Mouse (Mus musculus) spleen, adult 2 months (tissue): ENCODE measurements at regions not wholly inside any gene's neighbourhood (a gene's known extent, or its start where the extent isn't known, plus 50 kb on each side); places are given as distances from the start of the nearest gene placed in this dataset.

Experiments used
- DNase-seq, 2 experiments: peaks; one replicate each; pipeline versions ENCODE4 v3.0.0 to v3.0.0-alpha.2; 2012 to 2021; ENCODE audit warnings: low spot score in 2 of 2, low read depth in 1 of 2
- H3K27ac ChIP-seq: fragments of 200-500 bp; 2 replicates; pipeline ENCODE4 v1.5.1; 2012; ENCODE audit warnings: low read length, inconsistent platforms; ENCODE audit not compliant: insufficient read depth
- H3K27me3 ChIP-seq: fragments of 200-500 bp; 2 replicates; pipeline ENCODE4 v1.6.1; 2012; ENCODE audit warnings: mild to moderate bottlenecking, moderate library complexity, low read length, inconsistent platforms; ENCODE audit not compliant: control insufficient read depth, insufficient read depth
- H3K36me3 ChIP-seq: fragments of 200-500 bp; 2 replicates; pipeline ENCODE4 v1.6.1; 2012; ENCODE audit warnings: mild to moderate bottlenecking, low read length, inconsistent platforms; ENCODE audit not compliant: control insufficient read depth, insufficient read depth
- H3K4me1 ChIP-seq: fragments of 200-500 bp; 2 replicates; pipeline ENCODE4 v1.6.1; 2011; ENCODE audit warnings: inconsistent platforms; ENCODE audit not compliant: control insufficient read depth, insufficient read depth, insufficient read length
- H3K4me3 ChIP-seq: fragments of 200-500 bp; 2 replicates; pipeline ENCODE4 v1.5.1; 2011; ENCODE audit warnings: mild to moderate bottlenecking, inconsistent platforms; ENCODE audit not compliant: insufficient read depth, insufficient read length; ENCODE audit errors: extremely low read depth
- CTCF ChIP-seq: fragments of 200-500 bp; IDR thresholded peaks from 2 replicates; pipeline ENCODE4 v1.5.1; 2011; ENCODE audit warnings: mild to moderate bottlenecking, inconsistent platforms; ENCODE audit not compliant: insufficient read depth, insufficient read length, insufficient replicate concordance; ENCODE audit errors: extremely low read depth
- POLR2A ChIP-seq: fragments of 200-500 bp; IDR thresholded peaks from 2 replicates; pipeline ENCODE4 v1.6.1; 2011; ENCODE audit warnings: low read depth, low read length, inconsistent platforms
- WGBS: fragments of 180-500 bp; shearing (Covaris S2); methylation state at CpG from one replicate; pipeline ENCODE4 v1.1.7; 2018; 5-methylcytosine and 5-hydroxymethylcytosine counted together

DNA sequence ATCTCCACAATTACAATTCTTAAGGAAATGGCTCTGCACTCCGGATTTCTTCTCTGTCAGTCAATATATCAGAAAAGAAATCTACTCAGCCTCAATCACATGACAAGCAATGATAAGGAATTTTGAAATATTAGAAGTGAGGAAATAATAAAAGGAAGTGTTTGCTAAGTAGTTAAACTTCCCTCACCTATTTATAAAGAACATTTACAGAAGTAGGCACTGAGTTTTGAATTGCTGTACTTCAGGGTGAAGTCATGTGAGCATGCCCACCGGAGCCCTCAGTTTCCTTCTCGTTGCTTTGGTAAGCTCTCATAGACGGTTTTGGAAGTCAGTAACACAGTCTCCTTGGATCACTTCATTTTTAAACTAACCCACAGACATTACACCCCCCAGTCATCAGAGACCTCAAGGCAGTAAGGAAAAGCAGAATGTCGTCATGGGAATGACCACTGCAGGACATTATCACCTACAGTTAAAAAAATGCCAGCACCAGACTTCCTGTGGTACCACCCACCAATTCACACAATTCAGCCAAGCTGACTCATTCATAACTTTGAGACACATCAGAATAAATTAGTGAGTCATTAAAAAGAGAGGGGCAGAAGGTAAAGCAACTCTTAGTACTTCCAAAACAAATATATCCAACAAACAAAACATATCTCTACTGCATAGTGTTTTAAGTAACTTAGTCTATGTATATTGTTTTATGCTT, 541.6 kb upstream of the Hsf2 start:
- WGBS, result 43% methylated on average over 5 of the region's 5 CpGs
- Histone ChIP-seq H3K27me3 (no peaks in the 10 kb centered on the region), H3K4me3 (no peak overlapping the region), H3K36me3 (no peaks in the 10 kb centered on the region), H3K27ac (no peak overlapping the region), H3K4me1 (no peaks in the 10 kb centered on the region)
- DNase-seq, result no peak
- TF ChIP-seq CTCF (no peak), POLR2A (no peak)

DNA sequence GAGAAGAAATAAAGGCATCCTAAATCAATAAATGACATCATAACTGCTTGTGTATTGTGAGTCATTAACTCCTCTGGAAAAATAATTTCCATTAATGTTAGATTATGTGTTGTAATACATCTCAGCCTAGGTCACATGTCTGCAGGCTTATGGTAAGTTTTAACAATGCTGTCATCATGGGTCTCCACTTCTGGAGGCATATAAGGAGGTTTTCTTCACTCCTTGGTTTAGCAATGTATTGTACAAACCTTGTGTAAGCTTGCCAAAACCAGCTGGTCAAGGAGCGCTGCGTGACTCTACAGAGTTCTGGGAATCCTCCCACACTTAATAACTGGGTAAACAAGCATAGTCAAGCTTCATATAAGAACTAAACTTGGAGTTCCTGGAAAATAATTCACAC, 529.5 kb upstream of the Hsf2 start:
- TF ChIP-seq POLR2A, result no peak
- TF ChIP-seq CTCF, result no peak
- no peaks in the 10 kb centered on the region for H3K4me1 ChIP-seq
- WGBS, result 90% methylated on average over 2 of the region's 2 CpGs
- DNase-seq, result no peak
- no peak overlapping the region for H3K27ac ChIP-seq
- no peak overlapping the region for H3K4me3 ChIP-seq
- H3K27me3 ChIP-seq, result no peaks in the 10 kb centered on the region
- no peaks in the 10 kb centered on the region for H3K36me3 ChIP-seq

DNA sequence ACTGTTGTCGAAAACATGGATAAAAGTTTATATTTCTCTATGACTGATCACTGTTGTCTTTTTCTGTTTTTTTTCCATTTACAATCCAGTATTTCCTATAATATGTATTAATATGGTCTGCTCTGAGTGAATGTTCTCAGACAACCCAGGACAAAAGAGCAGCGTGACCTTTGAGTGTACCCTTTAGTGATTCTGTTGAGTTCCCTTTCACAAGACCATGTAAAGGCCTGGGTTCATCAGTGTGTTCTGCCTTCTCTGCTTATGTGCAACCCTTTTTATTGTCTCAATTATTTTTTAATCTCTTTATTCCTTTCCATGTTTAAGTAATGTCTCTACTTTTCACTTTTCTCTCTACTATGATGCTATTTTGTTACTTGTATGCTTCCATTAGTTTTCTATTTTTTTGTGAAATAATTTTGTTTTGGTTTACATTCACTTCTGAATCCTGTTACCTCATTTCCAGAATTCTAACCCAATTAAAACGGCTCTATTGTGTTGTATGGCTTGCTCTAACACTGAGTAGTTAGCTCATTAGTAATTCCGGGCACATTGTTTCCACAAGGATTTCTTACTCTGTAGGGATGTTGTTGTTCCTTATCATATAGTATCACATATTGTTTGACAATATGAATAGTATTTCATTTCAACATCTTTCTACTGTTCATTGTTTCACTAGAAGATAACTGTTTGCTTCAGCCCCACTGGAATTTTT, 523.9 kb upstream of the Hsf2 start:
- H3K4me3 ChIP-seq, result no peak overlapping the region
- no peak for DNase-seq
- 88% methylated on average over 4 of the region's 4 CpGs for WGBS
- TF ChIP-seq CTCF (no peak), POLR2A (no peak)
- H3K27me3 ChIP-seq, result no peaks in the 10 kb centered on the region
- no peak overlapping the region for H3K27ac ChIP-seq
- H3K36me3 ChIP-seq, result no peaks in the 10 kb centered on the region
- no peaks in the 10 kb centered on the region for H3K4me1 ChIP-seq

DNA sequence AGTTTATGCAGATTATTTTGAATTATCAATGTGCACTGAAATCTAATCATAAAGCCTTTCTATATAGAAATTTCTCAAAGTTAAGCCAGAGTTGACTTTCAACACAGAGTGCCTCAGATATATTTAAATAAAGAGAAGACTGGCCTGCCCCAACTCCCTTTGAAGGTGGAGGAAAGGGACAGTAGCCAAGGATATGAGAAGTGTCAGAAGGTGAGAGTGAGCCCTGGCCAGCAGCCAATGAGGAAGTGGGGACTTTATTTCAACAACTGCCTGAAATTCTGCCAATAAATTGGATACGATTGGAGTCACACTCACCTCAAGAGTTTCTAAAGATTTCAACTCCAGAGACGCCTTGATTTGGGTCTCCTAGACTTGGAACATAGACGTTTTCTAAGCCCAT, 523.0 kb upstream of the Hsf2 start:
- no peak for DNase-seq
- Histone ChIP-seq H3K36me3 (no peaks in the 10 kb centered on the region), H3K27me3 (no peaks in the 10 kb centered on the region), H3K4me1 (no peaks in the 10 kb centered on the region), H3K27ac (no peak overlapping the region), H3K4me3 (no peak overlapping the region)
- TF ChIP-seq POLR2A, result no peak
- no peak for TF ChIP-seq CTCF
- 57% methylated on average over 3 of the region's 3 CpGs for WGBS

DNA sequence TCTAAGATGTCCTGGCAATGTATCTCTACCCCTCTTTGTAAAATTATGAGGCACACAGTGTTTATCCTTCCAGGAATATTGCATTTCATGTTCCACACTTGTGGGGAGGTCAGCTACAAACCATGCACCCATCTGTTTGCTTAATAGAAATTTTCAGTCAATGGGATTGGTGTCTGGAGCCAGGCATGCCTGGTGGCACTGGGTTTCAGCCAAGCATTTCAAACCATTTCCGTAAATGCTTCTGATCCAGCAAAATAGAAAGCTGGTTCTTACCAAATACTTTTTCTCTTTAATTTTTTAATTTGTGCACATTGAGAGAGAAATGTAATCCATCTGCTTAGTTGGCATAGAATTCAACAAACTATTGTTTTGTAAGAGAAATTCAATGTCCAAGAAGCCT, 517.3 kb upstream of the Hsf2 start:
- H3K27ac ChIP-seq, result no peak overlapping the region
- H3K36me3 ChIP-seq, result no peaks in the 10 kb centered on the region
- no peak overlapping the region for H3K4me3 ChIP-seq
- TF ChIP-seq POLR2A (no peak), CTCF (no peak)
- DNase-seq, result no peak
- 82% methylated on average over 1 of the region's 1 CpGs for WGBS
- no peaks in the 10 kb centered on the region for H3K4me1 ChIP-seq
- no peaks in the 10 kb centered on the region for H3K27me3 ChIP-seq

DNA sequence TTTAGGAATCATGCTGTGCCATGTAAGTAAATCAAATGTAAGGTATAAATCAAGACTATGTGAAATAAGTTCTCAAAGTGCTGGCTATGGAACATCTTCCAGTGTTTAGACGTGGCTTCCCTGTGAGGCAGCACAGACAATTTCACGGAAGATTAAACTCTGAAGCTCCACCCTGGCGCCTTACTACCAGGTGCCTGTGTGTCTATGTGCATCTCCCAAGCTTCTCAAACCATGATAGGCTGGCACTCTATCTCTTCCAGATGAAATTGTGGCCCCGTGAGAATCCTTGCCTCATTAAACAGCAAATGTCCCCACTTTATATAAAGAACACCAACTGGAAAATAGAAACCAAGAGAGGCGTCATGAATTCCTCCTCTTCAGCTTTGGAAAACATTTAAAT, 511.4 kb upstream of the Hsf2 start:
- TF ChIP-seq CTCF (no peak), POLR2A (no peak)
- H3K36me3 ChIP-seq, result no peaks in the 10 kb centered on the region
- H3K27me3 ChIP-seq, result no peaks in the 10 kb centered on the region
- no peaks in the 10 kb centered on the region for H3K4me1 ChIP-seq
- no peak overlapping the region for H3K27ac ChIP-seq
- DNase-seq, result no peak
- no peak overlapping the region for H3K4me3 ChIP-seq
- WGBS, result 92% methylated on average over 5 of the region's 5 CpGs

DNA sequence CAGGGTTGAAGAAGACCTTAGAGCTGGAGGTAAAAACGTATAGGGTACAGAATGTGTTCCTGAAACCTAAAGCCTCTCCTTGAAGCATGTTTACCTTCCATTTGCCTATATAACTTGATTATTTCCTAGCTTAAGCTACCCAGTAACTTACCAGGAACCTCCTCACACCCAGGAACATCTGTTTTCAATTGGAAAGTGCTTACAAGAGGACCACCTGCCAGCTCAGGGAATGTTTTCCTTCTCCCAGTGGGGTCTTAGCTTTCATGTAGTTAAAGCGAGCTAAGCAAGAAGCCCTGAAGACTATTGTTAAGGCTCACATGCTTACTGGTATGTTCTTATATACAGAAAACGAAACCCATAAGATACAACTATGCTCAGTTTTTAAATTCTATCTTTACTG, 506.6 kb upstream of the Hsf2 start:
- DNase-seq, result no peak
- H3K27me3 ChIP-seq, result no peaks in the 10 kb centered on the region
- TF ChIP-seq POLR2A, result no peak
- TF ChIP-seq CTCF, result no peak
- H3K4me1 ChIP-seq, result no peaks in the 10 kb centered on the region
- WGBS, result 78% methylated on average over 3 of the region's 3 CpGs
- no peaks in the 10 kb centered on the region for H3K36me3 ChIP-seq
- H3K27ac ChIP-seq, result no peak overlapping the region
- no peak overlapping the region for H3K4me3 ChIP-seq
